8 mouse cellular contexts compared by ENCODE assay signal in the genomic region with DNA sequence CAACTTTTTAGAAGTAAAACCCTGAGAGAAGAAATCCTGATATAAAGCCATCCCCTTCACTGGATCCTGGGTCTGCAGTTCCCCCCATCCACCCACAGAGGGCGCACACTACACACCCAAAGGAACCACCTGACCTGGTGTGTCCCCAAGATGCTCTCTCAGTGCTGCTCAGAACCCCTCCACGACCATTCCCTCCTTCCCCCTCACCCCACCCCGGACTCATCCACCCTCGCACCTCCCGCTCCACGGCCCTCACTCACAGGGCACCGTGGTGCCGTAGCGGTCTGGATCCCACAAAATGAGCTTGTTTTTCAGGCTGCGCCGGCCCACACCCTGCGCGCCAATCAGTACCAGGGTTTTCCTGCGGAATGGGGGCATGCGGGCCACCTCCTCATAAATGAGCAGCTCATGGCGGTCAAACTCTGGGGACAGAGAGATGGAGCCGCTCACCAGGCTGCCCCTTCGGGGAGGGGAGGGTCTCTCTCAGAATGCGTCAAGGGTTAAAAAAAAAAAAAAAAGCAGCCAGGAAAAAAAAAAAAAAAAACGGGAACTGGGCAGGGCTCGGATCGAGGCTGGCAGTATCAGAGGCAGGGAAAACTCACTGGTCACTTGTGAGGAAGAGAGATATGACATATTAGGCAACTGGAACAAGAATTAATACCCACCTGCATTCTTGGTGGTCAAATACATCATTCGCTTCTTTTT. TPM values are rescaled to one million over a fixed set of nuclear protein-coding genes. Genes with fewer than 3 reads are reported as not detected.
A peak's percentile ranks its signal among the peaks of the same experiment; 100 is the strongest.
DNase-seq lines count a peak whose midpoint lies in the region; ATAC-seq lines count a peak whose summit lies in the region.

No protein-coding gene starts in this region.

- no peak overlapping the region for H3K27ac ChIP-seq in hindbrain, embryonic 14.5 days

- peak overlapping the region; percentile 61 for H3K9ac ChIP-seq in hindbrain, embryonic 14.5 days

- peak; percentile 86 for DNase-seq in Muller cell, postnatal 12 days (ENCODE audit: inconsistent ontology term)
- peak; percentile 88 to 90 for DNase-seq in cerebellum, postnatal 14 days
- peak; percentile 60 to 74 for DNase-seq in frontal cortex, postnatal 25 days (ENCODE audit: low spot score in 2 of 2)
- peak; percentile 89 for DNase-seq in hindbrain, embryonic 14.5 days (ENCODE audit: low spot score)
- peak; percentile 71 to 78 for DNase-seq in layer of hippocampus, postnatal 25 days (ENCODE audit: extremely low spot score in 1 of 2, low spot score in 1 of 2)
- peak; percentile 80 for DNase-seq in lung, postnatal 14 days
- DNase-seq in retina, adult 2 months (ENCODE audit: low read depth, low spot score): peak; percentile 50
- DNase-seq in thymus, postnatal 25 days: peak; percentile 63

- peak; percentile 74 for ATAC-seq in hindbrain, embryonic 14.5 days (ENCODE audit: low FRiP score)

- 4% methylated on average over 23 of the region's 23 CpGs for WGBS in hindbrain, embryonic 14.5 days

- peaks cover 57% of the 10 kb centered on the region for H3K36me3 ChIP-seq in hindbrain, embryonic 14.5 days (replicated peaks; ENCODE audit: control insufficient read depth, insufficient read depth)

- H3K27me3 ChIP-seq in hindbrain, embryonic 14.5 days (ENCODE audit: control insufficient read depth, insufficient read depth, low read length): 0 out of 2 replicates have a peak, but pooled peaks cover 6% of the 10 kb centered on the region

- H3K4me3 ChIP-seq in hindbrain, embryonic 14.5 days (replicated peaks; ENCODE audit: low read length): peak overlapping the region; percentile 37

- peak overlapping the region; percentile 88 for H3K4me2 ChIP-seq in hindbrain, embryonic 14.5 days (replicated peaks)

- no peaks in the 10 kb centered on the region for H3K9me3 ChIP-seq in hindbrain, embryonic 14.5 days (ENCODE audit: control insufficient read depth, low read length)

- no peaks in the 10 kb centered on the region for H3K4me1 ChIP-seq in hindbrain, embryonic 14.5 days (replicated peaks; ENCODE audit: control insufficient read depth, insufficient read depth, low read length)

RNA-seq across cellular contexts. Expression of a gene that starts 20.1 kb away (rescaled TPM):
- 0.27 TPM in 1 of 2 replicates, not detected in the other for polyA plus RNA-seq in hindbrain, embryonic 14.5 days (2014; fragmentation: Nextera tagmentation; extraction: Ambion mirVana)
- not detected for total RNA-seq in layer of hippocampus, postnatal 25 days (2021)

RNA-seq across cellular contexts. Expression of a gene that starts 26.9 kb away (rescaled TPM):
- 24.3 and 24.6 TPM in 2 replicates for polyA plus RNA-seq in hindbrain, embryonic 14.5 days (2014; fragmentation: Nextera tagmentation; extraction: Ambion mirVana)
- total RNA-seq in layer of hippocampus, postnatal 25 days (2021): 100 to 1,000 TPM; 149 TPM

RNA-seq across cellular contexts. Expression of a gene that starts 33.1 kb away (rescaled TPM):
- polyA plus RNA-seq in hindbrain, embryonic 14.5 days (2014; fragmentation: Nextera tagmentation; extraction: Ambion mirVana): 53.5 and 57.2 TPM in 2 replicates
- total RNA-seq in layer of hippocampus, postnatal 25 days (2021): 10 to 100 TPM; 80.5 to 82.4 TPM

RNA-seq across cellular contexts. Expression of a gene that starts 39.7 kb away (rescaled TPM):
- polyA plus RNA-seq in hindbrain, embryonic 14.5 days (2014; fragmentation: Nextera tagmentation; extraction: Ambion mirVana): not detected in 2 replicates
- total RNA-seq in layer of hippocampus, postnatal 25 days (2021): not detected

RNA-seq across cellular contexts. Expression of a gene that starts 46.2 kb away (rescaled TPM):
- 4.3 and 4.4 TPM in 2 replicates for polyA plus RNA-seq in hindbrain, embryonic 14.5 days (2014; fragmentation: Nextera tagmentation; extraction: Ambion mirVana)
- total RNA-seq in layer of hippocampus, postnatal 25 days (2021): not detected
